Mouse (Mus musculus): ENCODE measurements around the gene Lamc1. TPM values are rescaled to one million over a fixed set of nuclear protein-coding genes. Genes with fewer than 3 reads are reported as not detected.

Lamc1 gene
- polyA plus RNA-seq, 1 experiment from 2014 or later = 27.7 TPM

- Histone ChIP-seq H3K4me1 (replicated peaks) (peaks cover 23% of the 10 kb centered on the region), H3K36me3 (no peaks in the 10 kb centered on the region), H3K27me3 (no peaks in the 10 kb centered on the region), H3K4me3 (no peak overlapping the region), H3K9ac (no peak overlapping the region), H3K4me2 (no peak overlapping the region), H3K9me3 (no peaks in the 10 kb centered on the region), H3K27ac (replicated peaks) (no peak overlapping the region)
- ATAC-seq (ENCODE audit: low read depth) = no peak
- 25% methylated on average over 9 of the region's 9 CpGs for WGBS
Measured at GRCm38 (mm10) chr1:153172291-153172731, 160.3 kb downstream of the Lamc1 start.

- Histone ChIP-seq H3K4me1 (replicated peaks) (peaks cover 23% of the 10 kb centered on the region), H3K4me3 (no peak overlapping the region), H3K9me3 (no peaks in the 10 kb centered on the region), H3K36me3 (no peaks in the 10 kb centered on the region), H3K9ac (no peak overlapping the region), H3K4me2 (no peak overlapping the region), H3K27me3 (no peaks in the 10 kb centered on the region), H3K27ac (replicated peaks) (no peak overlapping the region)
- no peak for ATAC-seq (ENCODE audit: low read depth)
- WGBS = 82% methylated on average over 10 of the region's 10 CpGs
Measured at GRCm38 (mm10) chr1:153171011-153171410, 161.6 kb downstream of the Lamc1 start.

Other genes starting within 250 kb of the Lamc1 start
- gene Lamc2, start 146.3 kb downstream of the Lamc1 start, polyA plus RNA-seq (2015; fragmentation: Nextera tagmentation; extraction: Ambion mirVana) = 0.92 and 1.1 TPM in 2 replicates
- gene Shcbp1l, start 92.4 kb upstream of the Lamc1 start, polyA plus RNA-seq (2015; fragmentation: Nextera tagmentation; extraction: Ambion mirVana) = 0.15 TPM in 1 of 2 replicates, not detected in the other
- 33.8 and 38.7 TPM in 2 replicates for gene Dhx9, start 154.9 kb upstream of the Lamc1 start, polyA plus RNA-seq (2015; fragmentation: Nextera tagmentation; extraction: Ambion mirVana)
- 14.9 and 16.9 TPM in 2 replicates for gene Npl, start 217.3 kb upstream of the Lamc1 start, polyA plus RNA-seq (2015; fragmentation: Nextera tagmentation; extraction: Ambion mirVana)

Data from neural tube, embryonic 13.5 days (tissue).